Mouse (Mus musculus) left cerebral cortex, adult 11 months (tissue): ENCODE results near the gene Gdap1l1.

Experiments used
- DNase-seq: peaks from one replicate; pipeline ENCODE4 v3.0.0; 2022; ENCODE audit warnings: low spot score

Gene Gdap1l1

GRCm38 (mm10) chr2:163464562-163464961, 26.3 kb downstream of the Gdap1l1 start:
- no peak for DNase-seq

DNA sequence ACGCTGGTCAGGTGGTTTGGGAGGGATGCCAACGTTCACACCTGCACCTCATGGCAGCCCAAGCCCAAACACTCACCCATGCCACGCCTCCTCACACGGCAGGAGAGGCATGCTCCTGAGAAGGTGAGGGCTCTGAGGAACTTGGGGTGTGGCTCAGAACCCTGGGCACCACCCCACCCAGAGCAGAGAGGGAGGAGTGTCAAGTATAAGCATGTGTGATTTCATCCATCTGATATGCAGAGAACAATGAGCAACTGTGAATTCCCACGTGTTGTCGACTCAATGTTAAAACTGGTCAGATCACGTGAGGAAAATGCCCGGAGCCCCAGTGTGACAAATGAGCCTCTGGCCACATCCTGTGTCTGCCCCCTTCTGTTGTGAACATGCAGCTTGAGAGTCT, 28.5 kb downstream of the Gdap1l1 start:
- DNase-seq = no peak

DNA sequence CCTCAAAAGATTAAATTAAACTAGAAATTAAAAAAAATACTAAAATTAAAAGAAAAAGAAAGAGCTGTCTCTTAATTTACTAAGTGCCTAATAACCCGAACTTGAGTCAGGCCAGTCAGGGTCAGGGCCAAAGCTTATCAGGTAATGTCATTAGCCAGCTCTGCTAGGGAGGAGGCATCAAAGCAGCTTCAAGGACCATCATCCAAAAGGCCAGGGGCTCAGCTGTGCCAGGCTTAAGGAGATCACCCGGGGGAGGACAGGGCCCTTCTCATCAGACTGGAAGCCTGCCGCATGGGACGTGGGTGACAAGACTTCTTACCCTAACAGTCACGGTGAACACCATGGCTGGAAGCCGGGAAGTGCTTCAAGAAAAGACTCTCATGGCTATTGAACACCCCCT, 29.3 kb downstream of the Gdap1l1 start:
- no peak for DNase-seq

GRCm38 (mm10) chr2:163468866-163469265, 30.6 kb downstream of the Gdap1l1 start:
- no peak for DNase-seq

GRCm38 (mm10) chr2:163469711-163470110, 31.4 kb downstream of the Gdap1l1 start:
- no peak for DNase-seq

DNA sequence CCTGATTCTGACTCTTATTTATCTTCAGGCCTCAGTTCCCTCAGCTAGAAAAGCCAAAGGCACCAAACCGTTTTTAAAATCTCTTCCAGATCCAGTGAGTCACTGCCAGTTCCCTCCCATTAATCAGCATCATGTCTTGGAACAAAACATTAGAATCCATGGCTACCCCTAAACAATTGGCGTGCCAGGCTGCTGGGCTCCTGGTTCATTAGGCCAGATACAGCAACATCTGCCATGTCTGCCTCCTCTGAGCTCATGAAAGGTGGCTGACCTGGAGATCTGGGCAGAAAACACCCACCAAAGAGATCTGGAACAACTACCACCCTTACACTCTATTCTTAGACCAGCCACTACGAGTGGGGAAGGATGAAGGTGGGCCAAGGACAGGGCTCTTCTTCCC, 32.9 kb downstream of the Gdap1l1 start:
- no peak for DNase-seq

DNA sequence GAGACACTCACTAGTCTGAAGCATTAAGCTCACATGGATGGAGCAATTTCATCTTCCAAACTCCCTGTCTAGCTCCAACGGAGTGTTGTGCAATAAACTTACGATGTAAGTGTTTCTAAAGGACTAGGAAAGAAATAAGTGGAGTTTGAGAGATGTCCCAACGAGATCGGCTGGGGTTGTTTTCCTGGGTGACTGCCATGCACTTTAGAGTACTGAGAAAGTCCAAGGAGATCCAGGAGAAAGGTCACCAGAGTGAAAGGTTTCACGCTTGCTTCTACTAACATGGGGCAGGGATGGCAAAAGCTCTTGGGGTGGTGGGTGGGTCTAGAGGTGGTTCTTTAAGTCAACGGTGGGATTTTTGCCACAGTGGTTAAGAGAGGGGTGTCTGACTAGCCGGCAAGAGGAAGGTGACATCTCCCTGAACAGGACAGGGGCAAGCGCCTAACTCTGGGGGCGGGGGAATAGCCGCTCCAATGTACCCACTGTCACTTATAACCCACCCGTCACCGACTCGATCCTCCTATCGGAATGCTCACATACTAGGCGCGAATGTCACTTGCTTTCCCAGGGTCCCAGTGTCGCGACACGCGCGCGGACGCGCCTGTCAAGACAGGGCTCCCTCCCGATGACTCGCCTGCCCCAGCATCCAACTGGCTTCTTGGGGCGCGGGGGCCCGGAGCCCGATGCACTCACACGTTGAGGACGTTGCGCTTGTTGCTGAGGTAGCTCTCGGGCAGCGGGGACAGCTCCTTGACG, 33.6 kb downstream of the Gdap1l1 start:
- DNase-seq = no peak

- DNase-seq = peak; percentile 94
These were observed 34.2 kb downstream of the Gdap1l1 start, which contains the start of gene Fitm2 for GRCm38 (mm10) chr2:163472466-163472851. Fitm2 (minus strand) TSS chr2:163472629.

GRCm38 (mm10) chr2:163480191-163480825, 42.0 kb downstream of the Gdap1l1 start:
- no peak for DNase-seq

DNA sequence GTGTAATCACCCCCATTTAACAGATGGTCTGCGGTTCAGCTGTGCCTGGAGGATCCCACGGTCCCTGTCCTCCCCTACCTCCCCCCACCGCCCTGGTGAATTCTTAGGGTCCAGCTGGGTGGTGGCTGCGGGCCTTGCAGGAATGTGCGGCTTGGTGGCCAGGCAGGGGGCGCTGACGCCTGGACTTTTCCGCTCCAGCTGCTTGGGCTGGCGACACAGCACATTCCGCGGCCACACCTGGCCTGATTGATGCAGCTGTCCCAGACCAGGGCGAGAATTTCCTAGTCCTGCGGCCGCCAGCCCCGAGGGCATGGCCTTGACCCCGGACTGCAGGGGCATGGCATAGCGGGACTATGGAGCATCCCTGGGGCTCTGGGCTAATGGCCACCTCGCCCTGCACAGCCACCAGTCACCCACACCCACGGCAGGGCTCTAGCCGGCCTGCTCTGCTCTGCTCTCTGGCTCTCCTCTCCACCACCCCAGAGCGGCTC, 43.3 kb downstream of the Gdap1l1 start:
- no peak for DNase-seq

DNA sequence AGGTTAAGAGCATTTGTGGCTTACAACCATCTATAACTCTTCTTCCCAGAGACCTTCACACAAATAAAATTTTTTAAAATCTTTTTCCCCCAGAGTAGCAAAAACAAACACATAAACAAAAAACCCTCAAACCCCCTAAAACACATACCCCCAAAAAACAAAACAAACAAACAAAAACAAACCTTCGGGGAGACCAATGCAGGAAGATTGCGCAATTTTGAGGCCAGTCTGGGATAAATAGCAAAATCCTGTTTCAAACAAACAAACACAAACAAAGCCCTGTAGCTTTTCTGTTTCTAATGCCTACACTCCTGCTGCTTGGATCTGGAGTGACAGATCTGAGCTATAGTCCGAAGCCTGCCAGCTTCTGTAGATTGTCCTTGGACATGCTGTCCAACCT, 49.1 kb downstream of the Gdap1l1 start:
- DNase-seq = no peak

- no peak for DNase-seq
These were observed 51.5 kb downstream of the Gdap1l1 start for GRCm38 (mm10) chr2:163489725-163490291.

GRCm38 (mm10) chr2:163490656-163491055, 52.4 kb downstream of the Gdap1l1 start:
- DNase-seq = no peak

- DNase-seq = no peak
These were observed 53.1 kb downstream of the Gdap1l1 start for GRCm38 (mm10) chr2:163491351-163491750.

GRCm38 (mm10) chr2:163492018-163492417, 53.7 kb downstream of the Gdap1l1 start, which contains the start of gene R3hdml:
R3hdml (plus strand) TSS chr2:163492318.
- no peak for DNase-seq

DNA sequence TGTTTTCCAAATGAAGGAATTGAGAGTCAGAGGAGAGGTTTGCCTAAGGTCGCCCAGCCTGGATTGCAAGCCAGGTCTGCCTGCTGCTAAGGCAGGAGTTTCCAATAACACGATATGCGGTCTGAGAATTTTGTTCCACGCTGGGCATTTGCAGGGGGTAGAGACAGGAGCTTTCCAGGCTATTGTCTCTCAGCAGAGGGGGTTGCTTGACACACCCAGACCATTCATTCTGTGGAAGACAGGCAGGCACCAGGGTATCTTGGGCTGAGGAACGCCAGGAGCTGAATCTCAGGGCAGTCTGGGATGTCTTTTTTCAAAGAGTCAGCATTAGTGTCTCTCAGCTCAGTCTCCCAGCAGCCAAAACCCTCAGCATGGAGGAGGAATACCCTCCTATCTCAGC, 54.8 kb downstream of the Gdap1l1 start:
- no peak for DNase-seq

DNA sequence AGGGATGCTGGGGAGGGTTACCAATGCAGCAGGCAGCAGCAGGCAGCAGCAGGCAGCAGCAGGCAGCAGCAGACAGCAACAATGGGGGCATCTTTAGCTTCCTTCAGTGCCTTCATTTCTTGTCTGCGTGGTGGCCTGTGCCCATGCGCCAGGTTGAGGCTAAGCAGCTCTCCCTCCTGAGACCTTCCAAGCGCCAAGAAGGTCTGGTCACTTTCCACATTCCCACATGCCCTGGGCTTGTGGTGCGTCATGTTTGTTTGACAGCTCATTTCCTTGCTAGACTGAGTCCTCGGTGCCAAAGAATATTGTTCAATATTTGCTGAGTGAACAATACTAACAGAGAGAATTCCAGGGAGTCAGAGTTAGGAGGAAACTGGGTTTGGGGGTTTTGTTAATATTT, 55.7 kb downstream of the Gdap1l1 start:
- no peak for DNase-seq

DNA sequence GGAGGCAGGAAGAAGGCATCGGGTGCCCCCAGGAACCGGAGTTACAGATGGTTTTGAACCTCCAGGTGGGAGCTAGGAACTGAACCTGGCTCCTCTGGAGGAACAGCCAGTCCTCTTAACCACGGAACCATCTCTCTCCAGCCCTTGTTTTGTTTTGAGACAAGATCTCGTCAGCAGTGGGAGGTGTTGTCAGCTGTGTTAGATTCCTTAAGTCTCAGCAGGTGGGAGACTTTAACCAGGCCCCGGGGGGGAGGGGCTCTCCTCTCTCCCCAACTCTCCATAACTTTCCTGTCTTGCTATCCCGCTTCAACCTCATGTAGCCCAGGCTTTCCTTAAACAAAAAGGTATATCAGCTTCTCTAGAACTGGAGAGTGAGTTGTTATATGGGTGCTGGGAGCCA, 56.2 kb downstream of the Gdap1l1 start:
- DNase-seq = no peak

DNA sequence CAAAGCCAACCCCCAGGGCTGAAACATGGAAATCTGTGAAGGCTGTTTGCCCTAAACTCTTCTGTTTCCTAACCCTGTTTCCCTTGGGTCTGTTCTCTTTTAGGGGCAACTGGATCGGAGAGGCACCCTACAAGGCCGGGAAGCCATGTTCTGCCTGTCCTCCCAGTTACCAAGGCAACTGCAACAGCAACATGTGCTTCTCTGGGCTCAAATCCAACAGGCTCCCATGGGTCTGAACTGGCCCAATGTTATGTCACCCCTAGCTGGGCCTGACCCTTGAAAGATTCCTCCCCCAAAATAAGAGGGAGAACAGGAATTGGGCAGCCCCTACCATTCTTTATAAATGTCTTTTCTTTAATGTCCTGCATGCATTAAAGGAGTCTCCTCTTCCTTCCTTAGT, 63.9 kb downstream of the Gdap1l1 start:
- DNase-seq = no peak

- no peak for DNase-seq
These were observed 64.9 kb downstream of the Gdap1l1 start for GRCm38 (mm10) chr2:163503191-163503590.
